Mouse (Mus musculus) kidney, postnatal 0 days (tissue): ENCODE measurements at regions not wholly inside any gene's neighbourhood (a gene's known extent, or its start where the extent isn't known, plus 50 kb on each side); places are given as distances from the start of the nearest gene placed in this dataset.
A peak's percentile ranks its signal among the peaks of the same experiment; 100 is the strongest.

Experiments used
- ATAC-seq: fragments of 200-750 bp; cut with Nextera tagmentation; replicated peaks from 2 replicates; pipeline ENCODE4 v1.8.0; 2017; ENCODE audit warnings: low read depth, moderate number of reproducible peaks, moderate TSS enrichment, moderate library complexity; ENCODE audit not compliant: low FRiP score
- DNase-seq: peaks from one replicate; pipeline ENCODE4 v3.0.0-alpha.2; 2016; ENCODE audit warnings: low spot score
- H3K27ac ChIP-seq: fragments of 300-500 bp; sonication (generic); 2 replicates; pipeline ENCODE4 v1.5.1; 2014; ENCODE audit warnings: mild to moderate bottlenecking
- H3K27me3 ChIP-seq: fragments of 300-500 bp; sonication (generic); 2 replicates; pipeline ENCODE4 v1.6.1; 2014; ENCODE audit warnings: low read length, mixed read lengths; ENCODE audit not compliant: insufficient read depth
- H3K36me3 ChIP-seq: fragments of 300-500 bp; sonication (generic); 2 replicates; pipeline ENCODE4 v1.6.1; 2014; ENCODE audit warnings: low read length, mixed read lengths; ENCODE audit not compliant: insufficient read depth
- H3K4me1 ChIP-seq: fragments of 300-500 bp; sonication (generic); replicated peaks from 2 replicates; pipeline ENCODE4 v1.6.1; 2014; ENCODE audit warnings: antibody characterized with exemption, low read length, mixed read lengths; ENCODE audit not compliant: insufficient read depth
- H3K4me2 ChIP-seq: fragments of 300-500 bp; sonication (generic); 2 replicates; pipeline ENCODE4 v1.6.1; 2014; ENCODE audit warnings: mild to moderate bottlenecking, low read length, moderate library complexity, mixed read lengths
- H3K4me3 ChIP-seq: fragments of 300-500 bp; sonication (generic); replicated peaks from 2 replicates; pipeline ENCODE4 v1.5.1; 2014; ENCODE audit warnings: low read depth, low read length
- H3K9ac ChIP-seq: fragments of 300-500 bp; sonication (generic); 2 replicates; pipeline ENCODE4 v1.6.1; 2014; ENCODE audit warnings: low read depth, low read length
- H3K9me3 ChIP-seq: fragments of 300-500 bp; sonication (generic); replicated peaks from 2 replicates; pipeline ENCODE4 v1.6.1; 2016; ENCODE audit warnings: low read length, inconsistent platforms, mixed read lengths
- CTCF ChIP-seq: IDR thresholded peaks from 2 replicates; pipeline ENCODE4 v1.5.1; 2016; ENCODE audit warnings: antibody characterized with exemption, low read depth, mild to moderate bottlenecking, moderate library complexity
- WGBS: fragments of 180-500 bp; shearing (Covaris S2); extraction: QIAGEN DNeasy Blood & Tissue Kit; methylation state at CpG from one replicate; pipeline ENCODE4 v1.1.7; 2014; 5-methylcytosine and 5-hydroxymethylcytosine counted together

DNA sequence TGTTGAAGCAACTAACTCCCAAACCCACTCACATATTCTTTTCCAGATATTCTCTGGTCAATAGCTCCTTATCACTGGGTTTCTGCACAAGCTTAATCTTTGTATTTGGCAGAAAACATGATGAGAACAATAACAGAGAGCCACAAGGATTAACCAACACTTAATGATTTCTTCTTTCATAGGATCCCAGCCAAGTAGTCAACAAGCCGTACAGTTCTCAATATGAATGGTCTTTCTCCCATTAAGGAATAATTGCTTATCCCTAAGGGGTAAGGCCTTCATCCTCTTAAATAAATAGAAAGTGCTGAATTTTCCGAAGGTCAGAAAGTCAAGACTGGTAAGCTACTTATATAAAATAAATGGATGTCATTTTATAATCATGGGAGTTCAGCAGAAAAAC is 181.3 kb upstream of the Paip1 start:
- Histone ChIP-seq H3K27me3 (no peaks in the 10 kb centered on the region), H3K9ac (no peak overlapping the region), H3K4me3 (no peak overlapping the region), H3K27ac (no peak overlapping the region), H3K4me2 (no peak overlapping the region), H3K36me3 (no peaks in the 10 kb centered on the region), H3K4me1 (no peaks in the 10 kb centered on the region), H3K9me3 (no peaks in the 10 kb centered on the region)
- no peak for ATAC-seq
- TF ChIP-seq CTCF: no peak
- DNase-seq: no peak
- 85% methylated on average over 2 of the region's 2 CpGs for WGBS

GRCm38 (mm10) chr13:119252006-119252405 is 176.4 kb upstream of the Paip1 start:
- Histone ChIP-seq H3K27ac (no peak overlapping the region), H3K36me3 (no peaks in the 10 kb centered on the region)
- WGBS: 86% methylated on average over 2 of the region's 2 CpGs

GRCm38 (mm10) chr13:119256350-119256749 is 172.1 kb upstream of the Paip1 start:
- H3K36me3 ChIP-seq: no peaks in the 10 kb centered on the region
- H3K4me2 ChIP-seq: no peak overlapping the region
- no peaks in the 10 kb centered on the region for H3K9me3 ChIP-seq
- no peak for TF ChIP-seq CTCF
- no peak overlapping the region for H3K4me3 ChIP-seq
- no peak for DNase-seq
- no peaks in the 10 kb centered on the region for H3K4me1 ChIP-seq
- WGBS: 69% methylated on average over 6 of the region's 6 CpGs
- ATAC-seq: no peak
- H3K9ac ChIP-seq: no peak overlapping the region
- no peaks in the 10 kb centered on the region for H3K27me3 ChIP-seq
- no peak overlapping the region for H3K27ac ChIP-seq

More at GRCm38 (mm10) chr13:119252006-119252405, 176.4 kb upstream of the Paip1 start:
- no peaks in the 10 kb centered on the region for H3K9me3 ChIP-seq
- no peak overlapping the region for H3K4me3 ChIP-seq
- H3K27me3 ChIP-seq: no peaks in the 10 kb centered on the region
- ATAC-seq (no peak), DNase-seq (no peak)
- H3K4me2 ChIP-seq: no peak overlapping the region
- H3K4me1 ChIP-seq: no peaks in the 10 kb centered on the region
- no peak overlapping the region for H3K9ac ChIP-seq
- TF ChIP-seq CTCF: no peak

DNA sequence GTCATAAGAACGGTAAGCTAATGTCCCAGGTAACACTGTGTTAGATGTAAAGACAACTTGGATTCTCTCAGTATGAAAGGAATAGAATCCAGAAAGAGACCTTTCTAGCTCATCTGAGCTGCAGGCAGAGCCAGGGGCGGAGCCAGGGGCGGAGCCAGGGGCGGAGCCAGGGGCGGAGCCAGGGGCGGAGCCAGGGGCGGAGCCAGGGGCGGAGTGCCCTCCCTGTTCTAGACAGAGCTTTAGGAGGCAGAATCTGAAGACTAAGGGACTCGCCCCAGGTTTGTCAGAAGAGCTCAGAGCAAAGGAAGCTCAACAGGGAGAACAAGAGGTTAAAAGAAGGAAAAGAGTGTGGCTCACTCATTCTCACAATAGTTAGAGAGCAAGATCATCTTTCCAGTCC is 169.9 kb upstream of the Paip1 start:
- DNase-seq (no peak), ATAC-seq (no peak)
- Histone ChIP-seq H3K27me3 (no peaks in the 10 kb centered on the region), H3K27ac (no peak overlapping the region), H3K36me3 (no peaks in the 10 kb centered on the region), H3K9me3 (no peaks in the 10 kb centered on the region), H3K9ac (no peak overlapping the region), H3K4me3 (no peak overlapping the region), H3K4me2 (no peak overlapping the region), H3K4me1 (no peaks in the 10 kb centered on the region)
- 73% methylated on average over 9 of the region's 9 CpGs for WGBS
- TF ChIP-seq CTCF: no peak

GRCm38 (mm10) chr13:119263561-119263960 is 164.8 kb upstream of the Paip1 start:
- H3K9ac ChIP-seq: no peak overlapping the region
- no peak overlapping the region for H3K4me2 ChIP-seq
- H3K4me1 ChIP-seq: no peaks in the 10 kb centered on the region
- no peaks in the 10 kb centered on the region for H3K36me3 ChIP-seq
- ATAC-seq (no peak), DNase-seq (no peak)
- H3K27ac ChIP-seq: no peak overlapping the region
- TF ChIP-seq CTCF: no peak
- no peaks in the 10 kb centered on the region for H3K27me3 ChIP-seq
- H3K4me3 ChIP-seq: no peak overlapping the region
- no peaks in the 10 kb centered on the region for H3K9me3 ChIP-seq
- WGBS: 46% methylated on average over 2 of the region's 2 CpGs

- Histone ChIP-seq H3K9me3 (no peaks in the 10 kb centered on the region), H3K4me3 (no peak overlapping the region), H3K9ac (no peak overlapping the region), H3K27ac (no peak overlapping the region), H3K36me3 (no peaks in the 10 kb centered on the region), H3K4me2 (no peak overlapping the region; the same call in 1 of the 2 replicates), H3K27me3 (no peaks in the 10 kb centered on the region), H3K4me1 (no peaks in the 10 kb centered on the region)
- no peak for TF ChIP-seq CTCF
- no peak for ATAC-seq
- 40% methylated on average over 4 of the region's 4 CpGs for WGBS
- peak; percentile 3 for DNase-seq
These were observed 160.6 kb upstream of the Paip1 start for GRCm38 (mm10) chr13:119267608-119268300.

GRCm38 (mm10) chr13:119268301-119268675 is 160.1 kb upstream of the Paip1 start:
- Histone ChIP-seq H3K4me2 (peak overlapping the region; percentile 25; the same call in 1 of the 2 replicates), H3K4me3 (no peak overlapping the region), H3K27ac (no peak overlapping the region), H3K27me3 (no peaks in the 10 kb centered on the region), H3K4me1 (no peaks in the 10 kb centered on the region), H3K9ac (no peak overlapping the region), H3K9me3 (no peaks in the 10 kb centered on the region), H3K36me3 (no peaks in the 10 kb centered on the region)
- WGBS: 30% methylated on average over 10 of the region's 10 CpGs
- peak; percentile 52 for DNase-seq
- no peak for ATAC-seq
- no peak for TF ChIP-seq CTCF
